Mouse (Mus musculus): ENCODE results near the gene Rnf150. TPM values are rescaled to one million over a fixed set of nuclear protein-coding genes. Genes with fewer than 3 reads are reported as not detected.

Rnf150 gene
- total RNA-seq, 1 experiment from 2014 or later, result 0.23 TPM

DNA sequence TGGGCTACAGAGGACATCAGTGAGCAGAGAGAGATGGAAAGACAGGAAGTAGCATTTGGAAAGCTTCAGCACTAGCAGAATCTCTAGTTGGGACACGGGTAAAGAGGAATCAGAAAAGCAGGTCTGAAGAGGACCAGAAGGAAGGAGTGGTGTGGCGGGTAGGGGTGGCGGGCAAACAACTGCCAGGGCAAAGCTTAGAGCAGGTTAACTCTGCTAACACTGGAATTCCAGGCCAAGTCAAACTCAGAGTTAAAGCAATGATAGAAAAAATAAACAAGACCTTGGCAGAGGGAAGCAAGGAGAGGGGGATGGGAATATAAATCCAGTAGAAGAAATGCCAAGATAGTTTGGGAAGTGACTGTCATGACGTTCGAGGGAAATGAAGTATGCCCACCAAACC lies 120.1 kb downstream of the Rnf150 start:
- ATAC-seq (ENCODE audit: extremely low read depth, insufficient number of reproducible peaks, low FRiP score, poor library complexity, severe bottlenecking), result no peak

DNA sequence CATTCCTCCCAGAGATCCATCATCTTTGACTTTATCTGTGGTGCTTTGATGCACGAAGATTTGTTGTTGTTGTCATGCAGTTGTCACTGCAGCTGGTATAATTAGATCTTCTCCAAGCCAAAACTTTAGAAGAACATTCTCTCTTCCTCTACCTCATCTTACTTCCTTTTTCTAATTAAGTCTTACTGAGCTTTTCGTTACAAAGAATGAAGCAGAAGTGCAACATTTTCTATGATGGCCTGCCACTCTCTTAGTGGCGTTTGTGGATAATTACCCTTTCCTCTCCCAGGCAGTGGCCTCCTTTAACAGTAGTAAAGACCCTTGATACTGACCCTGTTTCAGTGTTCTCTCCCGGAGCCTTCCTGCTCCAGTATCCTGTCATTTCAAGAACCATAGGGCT lies 128.9 kb downstream of the Rnf150 start:
- no peak for ATAC-seq (ENCODE audit: extremely low read depth, insufficient number of reproducible peaks, low FRiP score, poor library complexity, severe bottlenecking)

DNA sequence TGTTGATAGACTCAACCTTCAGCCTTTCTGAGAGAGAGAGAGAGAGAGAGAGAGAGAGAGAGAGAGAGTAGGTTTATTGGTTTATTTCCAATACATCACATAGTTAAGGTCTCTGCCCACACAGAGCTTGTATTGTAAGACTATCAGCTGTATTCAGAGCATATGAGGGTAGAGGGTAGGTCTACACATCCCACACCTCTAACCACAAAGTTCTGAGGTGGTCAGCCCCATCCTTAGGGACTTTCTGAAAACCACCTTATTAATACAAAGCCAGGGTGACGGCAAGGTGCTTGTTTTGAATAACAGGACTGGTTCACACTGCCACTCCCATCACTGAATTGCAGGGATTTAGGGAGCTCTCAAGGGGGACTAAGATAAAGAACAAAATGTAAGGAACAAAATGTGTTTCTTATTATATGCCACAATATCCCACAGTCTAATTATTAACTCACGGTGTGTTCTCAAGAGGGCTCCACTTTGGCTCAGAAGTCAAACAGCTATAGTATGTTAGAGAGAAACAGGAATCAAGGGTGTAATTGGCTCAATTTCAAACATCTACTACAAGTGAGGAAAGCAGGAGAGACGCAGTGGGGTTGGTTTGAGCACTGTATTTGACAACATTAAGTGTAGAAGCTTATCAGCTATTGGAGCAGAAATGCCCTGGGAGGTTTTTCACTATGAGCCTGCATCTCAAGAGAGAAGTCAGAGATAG lies 132.7 kb downstream of the Rnf150 start:
- ATAC-seq (ENCODE audit: extremely low read depth, insufficient number of reproducible peaks, low FRiP score, poor library complexity, severe bottlenecking), result no peak

DNA sequence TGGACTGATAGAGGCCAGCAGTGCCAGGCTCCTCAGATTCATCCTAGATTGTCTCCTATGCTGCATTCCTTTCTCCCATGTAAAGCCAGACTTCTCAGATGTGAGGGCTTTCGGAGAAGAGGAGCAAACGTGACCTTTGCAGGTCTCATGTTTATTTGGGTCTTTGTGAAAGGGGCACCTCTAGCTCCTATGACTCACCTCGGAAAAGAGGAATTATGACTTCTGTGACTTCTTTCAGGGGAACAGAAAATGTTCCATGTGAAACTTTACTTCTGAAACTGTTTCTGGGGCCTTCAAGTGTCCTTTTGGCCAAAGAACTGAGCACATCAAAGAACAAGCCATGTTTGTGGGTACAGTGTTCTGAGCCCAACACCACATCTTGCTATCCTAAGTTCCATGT lies 133.7 kb downstream of the Rnf150 start:
- ATAC-seq (ENCODE audit: extremely low read depth, insufficient number of reproducible peaks, low FRiP score, poor library complexity, severe bottlenecking), result no peak

DNA sequence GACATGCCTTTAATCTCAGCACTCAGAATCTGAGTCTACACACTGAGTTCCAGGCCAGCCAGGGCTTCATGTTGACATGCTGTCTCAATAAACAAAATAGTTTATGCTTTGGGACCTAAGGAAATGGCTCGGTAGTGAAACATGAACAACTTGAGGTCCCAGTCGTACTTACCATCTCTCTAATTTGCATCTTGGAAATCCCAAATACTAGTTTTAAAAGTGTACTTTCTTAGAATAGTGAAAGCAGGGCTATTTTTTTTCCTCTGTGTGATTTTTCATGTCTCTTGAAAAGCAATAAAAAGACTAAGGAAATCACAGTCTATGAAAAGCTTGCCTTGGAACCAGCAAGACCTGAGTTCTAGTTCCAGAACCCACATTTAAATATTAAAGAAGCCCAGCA lies 135.6 kb downstream of the Rnf150 start:
- ATAC-seq (ENCODE audit: extremely low read depth, insufficient number of reproducible peaks, low FRiP score, poor library complexity, severe bottlenecking), result no peak

DNA sequence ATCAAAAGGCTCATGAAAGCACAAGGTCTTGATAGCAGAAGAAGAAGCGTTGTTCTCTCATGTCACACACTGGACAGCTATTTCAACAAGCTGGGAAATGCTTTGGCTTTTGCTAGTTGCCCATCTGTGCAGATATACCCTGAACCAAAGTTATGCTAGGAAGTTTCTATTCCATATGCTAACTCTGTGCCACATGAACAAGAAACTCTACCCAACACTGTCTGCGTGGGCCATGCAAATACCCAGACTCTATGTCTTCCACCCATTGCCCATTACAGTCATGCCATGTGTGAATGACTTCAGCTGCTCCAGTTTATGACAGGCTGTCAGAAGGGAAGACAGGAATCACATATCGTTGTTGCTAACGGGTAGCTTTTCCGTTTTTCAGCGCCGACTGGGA lies 140.0 kb downstream of the Rnf150 start:
- ATAC-seq (ENCODE audit: extremely low read depth, insufficient number of reproducible peaks, low FRiP score, poor library complexity, severe bottlenecking), result no peak

DNA sequence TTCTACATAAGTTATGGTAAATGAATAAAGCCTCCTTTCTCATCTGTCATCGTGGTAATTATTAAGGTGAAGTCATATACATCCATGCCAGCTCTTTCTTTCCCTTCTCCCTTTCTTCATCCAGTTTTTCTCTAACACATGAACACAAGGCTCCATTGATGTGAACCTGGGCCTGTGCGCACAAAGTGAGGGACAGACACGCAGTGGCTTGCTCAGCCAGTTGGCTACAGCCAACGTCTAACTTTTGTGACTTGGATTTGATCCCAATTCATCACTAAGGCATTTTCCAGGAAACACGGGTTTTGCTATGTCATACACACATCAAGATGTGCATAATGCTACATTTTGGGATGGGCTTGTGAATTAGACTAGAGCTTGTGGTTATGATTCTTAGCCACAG lies 146.3 kb downstream of the Rnf150 start:
- no peak for ATAC-seq (ENCODE audit: extremely low read depth, insufficient number of reproducible peaks, low FRiP score, poor library complexity, severe bottlenecking)

DNA sequence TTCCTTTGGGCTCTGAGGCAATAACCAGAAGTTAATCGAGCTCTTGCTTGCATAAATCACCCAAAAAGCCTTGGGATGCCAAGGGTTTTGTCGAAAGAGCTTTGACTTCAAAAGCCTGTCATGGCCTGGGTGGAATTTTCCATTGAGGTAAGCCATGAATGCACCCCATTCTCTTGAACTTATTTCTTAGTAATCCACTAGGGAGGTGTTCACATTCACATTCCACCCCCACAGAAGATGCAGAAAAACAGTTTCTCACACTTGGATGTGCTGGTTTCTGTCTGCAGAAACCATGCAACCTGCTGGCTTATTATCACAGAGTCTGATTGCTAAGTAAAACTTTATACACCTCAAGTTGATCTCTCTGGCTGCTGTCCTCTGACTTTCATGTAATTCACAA lies 148.1 kb downstream of the Rnf150 start:
- ATAC-seq (ENCODE audit: extremely low read depth, insufficient number of reproducible peaks, low FRiP score, poor library complexity, severe bottlenecking), result no peak

DNA sequence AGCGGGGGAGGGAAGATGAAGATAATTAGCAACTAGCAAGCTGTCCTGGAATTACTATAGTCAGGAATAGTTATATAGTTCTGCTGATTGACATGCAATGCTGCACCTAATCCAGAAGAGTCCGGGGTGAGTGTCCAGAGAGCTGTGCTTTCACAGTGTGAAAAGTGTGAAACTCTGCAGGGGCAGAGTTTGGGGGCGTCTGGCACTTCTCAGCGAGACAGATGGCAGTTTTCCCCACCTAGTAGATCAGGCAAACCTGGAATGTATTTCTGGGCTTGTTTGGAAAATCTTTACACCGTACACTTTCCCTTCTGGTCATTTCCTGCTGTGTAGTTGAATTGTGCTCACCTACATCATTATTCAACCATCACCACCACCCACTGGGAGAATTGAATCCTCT lies 148.6 kb downstream of the Rnf150 start:
- no peak for ATAC-seq (ENCODE audit: extremely low read depth, insufficient number of reproducible peaks, low FRiP score, poor library complexity, severe bottlenecking)

DNA sequence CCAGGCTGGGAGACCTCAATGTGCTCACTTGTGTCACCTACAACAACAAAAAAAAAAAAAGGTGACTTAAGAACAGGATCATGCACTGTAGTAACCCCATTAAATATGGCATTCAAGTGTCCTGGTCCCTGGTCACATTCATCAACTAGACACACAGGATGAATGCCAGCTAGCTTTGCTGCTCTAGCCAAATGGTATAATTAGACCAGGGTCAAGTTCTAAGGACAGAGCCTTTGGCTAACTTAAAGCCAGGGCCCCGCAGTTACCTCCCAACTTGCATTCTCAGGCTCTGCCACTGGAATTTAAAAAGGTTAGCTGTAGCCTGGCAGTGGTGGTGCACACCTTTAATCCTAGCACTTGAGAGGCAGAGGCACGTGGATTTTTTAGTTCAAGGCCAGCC lies 165.1 kb downstream of the Rnf150 start:
- no peak for ATAC-seq (ENCODE audit: extremely low read depth, insufficient number of reproducible peaks, low FRiP score, poor library complexity, severe bottlenecking)

DNA sequence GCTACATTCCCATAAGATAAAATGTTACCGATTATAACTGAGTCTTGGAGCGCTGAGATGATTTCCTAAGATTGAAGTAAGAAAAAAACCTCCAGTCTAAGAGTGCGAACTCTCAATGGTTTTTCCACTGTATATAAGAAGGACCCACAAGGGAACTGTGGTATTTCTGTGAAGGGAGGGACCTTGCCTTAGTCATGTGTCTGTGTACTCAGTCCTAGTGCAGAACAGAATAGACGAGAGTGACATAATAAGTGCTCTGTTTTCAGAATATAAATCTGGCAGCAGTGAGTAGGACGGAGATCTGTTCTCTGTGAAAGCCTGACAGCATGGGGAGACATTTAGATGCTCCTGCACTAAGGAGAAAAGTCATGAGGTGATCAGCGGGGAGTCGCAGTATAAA lies 169.6 kb downstream of the Rnf150 start:
- no peak for ATAC-seq (ENCODE audit: extremely low read depth, insufficient number of reproducible peaks, low FRiP score, poor library complexity, severe bottlenecking)

DNA sequence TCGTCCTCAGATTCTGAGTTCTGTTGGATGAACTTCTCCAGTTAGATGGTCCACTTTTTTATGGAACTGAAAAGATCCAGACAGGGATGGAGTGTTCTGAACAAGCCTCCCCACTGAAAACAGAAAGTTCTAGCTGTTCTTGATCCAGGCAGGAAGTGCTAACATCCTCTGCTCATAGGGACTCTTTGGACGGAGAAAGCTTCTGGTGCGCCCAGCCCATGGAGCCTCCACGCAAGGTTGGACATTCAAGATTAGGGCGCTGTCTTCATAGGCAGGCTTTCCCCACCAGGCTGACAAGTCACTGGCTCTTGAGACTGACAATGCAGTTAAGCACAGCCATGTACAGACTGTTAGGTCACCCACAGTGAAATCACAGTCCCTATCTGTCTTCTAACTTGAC lies 172.0 kb downstream of the Rnf150 start:
- ATAC-seq (ENCODE audit: extremely low read depth, insufficient number of reproducible peaks, low FRiP score, poor library complexity, severe bottlenecking), result no peak

DNA sequence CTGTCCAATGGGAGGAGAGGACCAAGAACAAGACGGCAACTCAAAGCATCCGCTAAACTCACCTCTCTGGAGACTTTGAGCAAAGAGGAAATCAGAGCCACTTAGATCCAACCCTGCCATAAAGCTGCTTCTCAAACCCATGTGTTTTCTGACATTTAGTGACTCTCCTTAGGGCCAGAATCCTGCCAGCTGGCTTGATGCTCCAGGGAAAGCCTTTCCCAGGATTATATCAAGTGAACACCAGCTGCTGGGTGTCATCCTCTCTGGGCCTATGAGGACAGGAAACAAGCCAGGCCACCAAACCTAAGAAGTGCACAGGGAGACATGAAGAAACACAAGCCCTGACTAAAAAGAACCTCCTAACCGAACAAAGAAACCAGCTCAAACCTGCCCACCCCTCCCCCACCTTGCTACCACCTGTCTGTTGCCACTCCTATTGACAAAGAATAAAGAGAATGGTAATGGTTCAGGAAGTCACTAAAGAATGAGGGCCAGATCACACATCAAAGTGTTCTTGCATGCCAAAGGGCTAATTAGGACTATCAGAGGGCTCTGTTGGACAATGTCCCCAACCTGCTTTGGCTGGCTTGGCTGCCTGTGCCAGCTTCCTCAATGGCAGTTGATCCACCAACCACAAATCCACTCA lies 173.5 kb downstream of the Rnf150 start:
- ATAC-seq (ENCODE audit: extremely low read depth, insufficient number of reproducible peaks, low FRiP score, poor library complexity, severe bottlenecking), result no peak

DNA sequence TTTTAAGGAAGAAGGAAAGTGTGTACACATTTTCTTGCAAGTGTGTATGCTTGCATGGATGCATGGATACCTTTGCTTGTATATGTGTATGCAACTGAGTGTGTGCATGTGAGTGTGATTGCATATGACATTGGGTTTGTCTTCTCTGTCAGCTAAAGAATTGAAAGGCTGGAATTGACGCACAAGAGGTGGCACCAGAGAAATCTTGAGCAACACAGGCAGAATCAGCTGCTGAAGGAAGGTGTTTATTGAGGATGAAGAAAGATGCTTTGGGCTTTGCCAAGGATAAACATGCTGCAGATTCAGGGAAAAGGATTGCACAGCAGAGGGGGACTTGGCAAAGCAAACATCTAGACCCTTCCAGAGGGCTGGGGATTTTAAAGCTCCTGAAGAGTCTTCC lies 174.2 kb downstream of the Rnf150 start:
- no peak for ATAC-seq (ENCODE audit: extremely low read depth, insufficient number of reproducible peaks, low FRiP score, poor library complexity, severe bottlenecking)

DNA sequence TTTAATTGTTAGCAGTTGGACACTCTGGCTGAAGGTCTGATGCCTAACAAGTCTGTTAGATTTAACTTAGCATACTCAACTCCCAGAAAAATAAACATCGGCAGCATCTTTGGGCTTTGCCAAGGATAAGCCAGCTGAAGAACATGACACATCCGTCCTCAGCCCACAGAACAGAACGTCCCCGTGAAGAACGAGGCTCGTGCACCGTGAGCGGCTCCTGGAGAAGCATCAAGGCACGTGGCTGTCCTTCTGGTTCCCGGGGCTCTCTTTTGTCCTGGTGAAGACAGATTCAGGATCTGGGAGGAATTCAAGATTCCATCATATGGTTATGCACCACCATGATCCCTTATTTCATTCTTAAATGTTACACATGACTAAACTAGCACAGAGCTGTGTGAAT lies 175.4 kb downstream of the Rnf150 start:
- no peak for ATAC-seq (ENCODE audit: extremely low read depth, insufficient number of reproducible peaks, low FRiP score, poor library complexity, severe bottlenecking)

DNA sequence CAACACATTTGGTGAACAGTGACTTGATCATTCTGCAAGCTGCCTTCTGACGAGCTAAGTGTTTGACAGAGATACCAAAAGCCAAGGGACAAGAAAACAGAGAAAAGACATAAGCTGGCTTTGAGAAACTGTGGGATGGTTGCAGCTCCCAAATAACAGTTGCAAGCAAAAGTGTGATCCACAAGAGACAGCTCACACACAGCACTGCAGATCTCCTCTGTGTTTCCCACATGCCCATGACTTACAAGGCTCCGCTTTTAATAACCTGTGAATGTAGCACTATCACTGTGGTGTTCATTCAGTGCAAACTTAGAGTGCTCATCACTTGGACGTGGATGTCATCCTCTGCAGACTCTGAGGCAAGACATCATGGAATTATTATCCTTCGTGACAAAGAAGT lies 178.3 kb downstream of the Rnf150 start:
- ATAC-seq (ENCODE audit: extremely low read depth, insufficient number of reproducible peaks, low FRiP score, poor library complexity, severe bottlenecking), result no peak

DNA sequence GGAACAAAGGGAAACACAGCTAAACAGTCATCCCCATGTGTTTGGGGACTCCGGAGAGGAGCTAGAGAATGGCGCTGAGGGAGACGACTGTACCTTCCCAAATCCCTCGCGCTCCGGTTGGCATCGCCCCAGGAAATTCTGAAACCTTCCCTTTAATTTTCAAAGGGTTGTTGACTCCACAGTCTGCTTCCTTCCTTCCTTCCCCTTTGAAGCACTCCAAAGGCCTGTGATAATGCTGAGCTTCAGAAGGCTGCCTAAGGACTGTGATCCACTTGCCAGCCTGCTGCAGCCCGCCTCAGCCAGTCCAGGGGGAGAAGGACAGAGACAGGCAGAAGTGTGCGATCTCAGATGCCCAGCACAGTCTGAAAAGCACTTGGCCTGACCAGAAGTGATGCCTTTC lies 183.8 kb downstream of the Rnf150 start:
- ATAC-seq (ENCODE audit: extremely low read depth, insufficient number of reproducible peaks, low FRiP score, poor library complexity, severe bottlenecking), result no peak

DNA sequence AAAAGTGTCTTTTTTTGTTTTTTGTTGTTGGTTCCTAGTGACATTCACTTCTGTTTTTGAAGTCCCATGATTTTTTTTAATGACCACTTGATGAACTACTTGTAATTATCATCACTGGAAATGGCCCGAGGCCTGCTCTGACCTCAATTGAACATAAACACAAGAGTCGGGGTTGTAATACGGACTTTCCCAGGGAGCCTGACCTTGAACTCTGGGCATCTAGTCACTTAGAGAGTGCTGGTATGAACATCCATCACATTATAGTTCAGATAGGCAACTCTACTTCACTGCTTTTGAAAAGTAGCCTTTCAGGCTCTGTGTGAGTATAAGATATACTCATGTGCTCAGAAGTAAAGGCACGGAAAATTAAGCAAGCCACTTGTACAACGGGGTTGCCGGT lies 185.4 kb downstream of the Rnf150 start:
- no peak for ATAC-seq (ENCODE audit: extremely low read depth, insufficient number of reproducible peaks, low FRiP score, poor library complexity, severe bottlenecking)

DNA sequence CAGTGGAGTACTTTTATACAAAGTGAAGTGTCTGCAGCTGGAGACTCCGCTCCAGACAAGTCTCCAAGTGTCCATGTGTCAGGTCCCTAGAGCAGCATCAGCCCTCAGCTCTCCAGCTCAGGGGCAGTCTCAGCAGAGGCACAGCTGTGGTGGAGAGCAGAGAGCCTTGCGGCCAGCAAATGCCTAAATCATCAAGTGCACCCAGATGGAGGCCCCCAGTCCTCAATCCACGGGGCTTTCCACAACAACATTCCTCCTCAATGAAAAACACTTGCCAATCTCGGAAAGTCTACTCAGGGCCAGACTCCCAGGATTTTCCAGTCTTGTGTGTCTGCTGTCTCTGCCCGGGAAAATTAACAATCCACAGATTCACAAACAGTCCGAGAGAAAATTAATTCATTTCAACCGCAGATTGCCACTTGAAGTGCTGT lies 186.0 kb downstream of the Rnf150 start:
- no peak for ATAC-seq (ENCODE audit: extremely low read depth, insufficient number of reproducible peaks, low FRiP score, poor library complexity, severe bottlenecking)

DNA sequence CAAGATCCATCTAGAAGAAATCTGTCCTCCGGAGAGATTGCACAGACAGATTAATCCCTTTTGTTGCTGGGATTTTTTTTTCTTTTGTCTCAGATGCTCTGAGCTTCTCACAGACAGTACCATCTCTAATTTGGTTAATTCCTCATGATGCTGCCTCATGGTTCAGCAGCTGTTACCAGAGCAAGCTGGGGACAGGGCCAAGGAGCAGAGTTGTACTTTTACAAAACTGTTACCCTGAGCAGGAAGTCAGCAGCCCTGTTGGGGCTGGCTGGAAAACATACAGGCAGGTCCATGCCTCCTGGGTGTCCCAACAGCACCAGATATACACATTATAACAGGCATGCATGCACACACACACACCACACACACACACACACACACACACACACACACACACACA lies 186.5 kb downstream of the Rnf150 start:
- ATAC-seq (ENCODE audit: extremely low read depth, insufficient number of reproducible peaks, low FRiP score, poor library complexity, severe bottlenecking), result no peak

DNA sequence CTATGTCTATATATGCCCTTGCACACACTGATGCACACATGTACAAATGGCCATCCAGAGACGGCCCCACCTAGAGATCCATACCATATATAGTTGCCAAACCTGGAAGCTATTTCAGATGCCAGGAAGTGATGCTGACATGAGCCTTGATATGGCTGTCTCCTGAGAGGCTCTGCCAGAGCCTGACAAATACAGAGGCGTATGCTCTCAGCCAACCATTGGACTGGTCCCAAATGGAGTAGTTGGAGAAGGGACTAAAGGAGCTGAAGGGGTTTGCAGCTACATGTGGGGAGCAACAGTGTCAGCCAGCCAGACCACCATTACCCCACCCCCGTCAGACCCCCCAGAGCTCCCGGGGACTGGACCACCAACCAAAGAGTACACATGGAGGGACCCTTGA lies 189.7 kb downstream of the Rnf150 start:
- no peak for ATAC-seq (ENCODE audit: extremely low read depth, insufficient number of reproducible peaks, low FRiP score, poor library complexity, severe bottlenecking)

All from neutrophil, adult 5-6 weeks (primary cell).